Mouse (Mus musculus) heart, embryonic 13.5 days (tissue): ENCODE measurements at regions not wholly inside any gene's neighbourhood (a gene's known extent, or its start where the extent isn't known, plus 50 kb on each side); places are given as distances from the start of the nearest gene placed in this dataset.

Experiments
- ATAC-seq: fragments of 200-750 bp; cut with Nextera tagmentation; 2 replicates; pipeline ENCODE4 v1.8.0; 2017; ENCODE audit warnings: moderate TSS enrichment; ENCODE audit not compliant: insufficient number of reproducible peaks, low FRiP score, low TSS enrichment; ENCODE audit errors: extremely low read depth
- H3K27ac ChIP-seq: fragments of 300-500 bp; sonication (generic); replicated peaks from 2 replicates; pipeline ENCODE4 v1.5.1; 2015; ENCODE audit warnings: moderate library complexity, mild to moderate bottlenecking, inconsistent platforms
- H3K27me3 ChIP-seq: fragments of 300-500 bp; sonication (generic); replicated peaks from 2 replicates; pipeline ENCODE4 v1.6.1; 2015; ENCODE audit warnings: mild to moderate bottlenecking, inconsistent platforms
- H3K36me3 ChIP-seq: fragments of 300-500 bp; sonication (generic); 2 replicates; pipeline ENCODE4 v1.6.1; 2015; ENCODE audit warnings: mild to moderate bottlenecking, inconsistent platforms
- H3K4me1 ChIP-seq: fragments of 300-500 bp; sonication (generic); 2 replicates; pipeline ENCODE4 v1.6.1; 2015; ENCODE audit warnings: inconsistent platforms
- H3K4me2 ChIP-seq: fragments of 300-500 bp; sonication (generic); 2 replicates; pipeline ENCODE4 v1.6.1; 2015; ENCODE audit warnings: inconsistent platforms, mild to moderate bottlenecking, moderate library complexity
- H3K4me3 ChIP-seq: fragments of 300-500 bp; sonication (generic); 2 replicates; pipeline ENCODE4 v1.5.1; 2015; ENCODE audit warnings: moderate library complexity, mild to moderate bottlenecking, inconsistent platforms
- H3K9ac ChIP-seq: fragments of 300-500 bp; sonication (generic); 2 replicates; pipeline ENCODE4 v1.6.1; 2015; ENCODE audit warnings: inconsistent platforms, mild to moderate bottlenecking, moderate library complexity
- H3K9me3 ChIP-seq: fragments of 300-500 bp; sonication (generic); 2 replicates; pipeline ENCODE4 v1.6.1; 2016; ENCODE audit warnings: inconsistent platforms
- WGBS: fragments of 180-500 bp; shearing (Covaris S2); methylation state at CpG from one replicate; pipeline ENCODE4 v1.1.7; 2015; ENCODE audit warnings: mixed read lengths; 5-methylcytosine and 5-hydroxymethylcytosine counted together

- Histone ChIP-seq H3K4me1 (no peaks in the 10 kb centered on the region), H3K36me3 (no peaks in the 10 kb centered on the region), H3K9ac (no peak overlapping the region), H3K9me3 (peaks cover 6% of the 10 kb centered on the region; the same call in 1 of the 2 replicates), H3K4me2 (no peak overlapping the region), H3K27me3 (no peaks in the 10 kb centered on the region), H3K4me3 (no peak overlapping the region), H3K27ac (no peak overlapping the region)
- no peak for ATAC-seq
- 68% methylated on average over 8 of the region's 8 CpGs for WGBS
Observed at GRCm38 (mm10) chr3:66683589-66684286, 297.5 kb upstream of the Rsrc1 start.

GRCm38 (mm10) chr3:66684287-66684903, 296.8 kb upstream of the Rsrc1 start:
- Histone ChIP-seq H3K4me1 (no peaks in the 10 kb centered on the region), H3K36me3 (no peaks in the 10 kb centered on the region), H3K9me3 (peaks cover 6% of the 10 kb centered on the region; the same call in 1 of the 2 replicates), H3K4me3 (no peak overlapping the region), H3K4me2 (no peak overlapping the region), H3K27me3 (no peaks in the 10 kb centered on the region), H3K27ac (no peak overlapping the region), H3K9ac (no peak overlapping the region)
- WGBS = 83% methylated on average over 5 of the region's 5 CpGs
- no peak for ATAC-seq

GRCm38 (mm10) chr3:66685136-66685535, 296.1 kb upstream of the Rsrc1 start:
- 82% methylated on average over 12 of the region's 12 CpGs for WGBS

GRCm38 (mm10) chr3:66687126-66687525, 294.1 kb upstream of the Rsrc1 start:
- no peaks in the 10 kb centered on the region for H3K36me3 ChIP-seq
- H3K9ac ChIP-seq = no peak overlapping the region
- 74% methylated on average over 1 of the region's 1 CpGs for WGBS
- no peak overlapping the region for H3K27ac ChIP-seq
- H3K9me3 ChIP-seq = peaks cover 6% of the 10 kb centered on the region; the same call in 1 of the 2 replicates
- no peak for ATAC-seq
- H3K4me2 ChIP-seq = no peak overlapping the region
- H3K27me3 ChIP-seq = no peaks in the 10 kb centered on the region
- no peak overlapping the region for H3K4me3 ChIP-seq
- no peaks in the 10 kb centered on the region for H3K4me1 ChIP-seq

More at GRCm38 (mm10) chr3:66685136-66685535, 296.1 kb upstream of the Rsrc1 start:
- no peaks in the 10 kb centered on the region for H3K36me3 ChIP-seq
- H3K4me3 ChIP-seq = no peak overlapping the region
- no peak for ATAC-seq
- no peak overlapping the region for H3K9ac ChIP-seq
- no peak overlapping the region for H3K27ac ChIP-seq
- no peaks in the 10 kb centered on the region for H3K27me3 ChIP-seq
- no peak overlapping the region for H3K4me2 ChIP-seq
- no peaks in the 10 kb centered on the region for H3K4me1 ChIP-seq
- peaks cover 6% of the 10 kb centered on the region; the same call in 1 of the 2 replicates for H3K9me3 ChIP-seq

- WGBS = 76% methylated on average over 10 of the region's 10 CpGs
- Histone ChIP-seq H3K27me3 (no peaks in the 10 kb centered on the region), H3K9ac (no peak overlapping the region), H3K9me3 (peaks cover 6% of the 10 kb centered on the region; the same call in 1 of the 2 replicates), H3K4me2 (no peak overlapping the region), H3K4me3 (no peak overlapping the region), H3K36me3 (no peaks in the 10 kb centered on the region), H3K27ac (no peak overlapping the region), H3K4me1 (no peaks in the 10 kb centered on the region)
- no peak for ATAC-seq
Observed at GRCm38 (mm10) chr3:66690906-66691522, 290.2 kb upstream of the Rsrc1 start.

GRCm38 (mm10) chr3:66695125-66695524, 286.1 kb upstream of the Rsrc1 start:
- H3K36me3 ChIP-seq = no peaks in the 10 kb centered on the region
- 78% methylated on average over 2 of the region's 2 CpGs for WGBS
- ATAC-seq = no peak

GRCm38 (mm10) chr3:66695661-66696253, 285.4 kb upstream of the Rsrc1 start:
- no peak for ATAC-seq
- H3K36me3 ChIP-seq = no peaks in the 10 kb centered on the region
- no peak overlapping the region for H3K4me2 ChIP-seq
- no peak overlapping the region for H3K9ac ChIP-seq
- 86% methylated on average over 6 of the region's 6 CpGs for WGBS
- H3K4me1 ChIP-seq = peaks cover 20% of the 10 kb centered on the region
- H3K9me3 ChIP-seq = no peaks in the 10 kb centered on the region
- no peaks in the 10 kb centered on the region for H3K27me3 ChIP-seq
- no peak overlapping the region for H3K4me3 ChIP-seq
- H3K27ac ChIP-seq = no peak overlapping the region

More at GRCm38 (mm10) chr3:66695125-66695524, 286.1 kb upstream of the Rsrc1 start:
- no peak overlapping the region for H3K27ac ChIP-seq
- peaks cover 20% of the 10 kb centered on the region for H3K4me1 ChIP-seq
- no peak overlapping the region for H3K9ac ChIP-seq
- H3K27me3 ChIP-seq = no peaks in the 10 kb centered on the region
- H3K9me3 ChIP-seq = no peaks in the 10 kb centered on the region
- no peak overlapping the region for H3K4me3 ChIP-seq
- H3K4me2 ChIP-seq = no peak overlapping the region

- H3K9me3 ChIP-seq = no peaks in the 10 kb centered on the region
- H3K9ac ChIP-seq = no peak overlapping the region
- WGBS = 40% methylated on average over 5 of the region's 5 CpGs
- H3K27ac ChIP-seq = no peak overlapping the region
- no peak overlapping the region for H3K4me2 ChIP-seq
- no peak for ATAC-seq
- H3K4me3 ChIP-seq = no peak overlapping the region
- H3K27me3 ChIP-seq = no peaks in the 10 kb centered on the region
- H3K36me3 ChIP-seq = no peaks in the 10 kb centered on the region
- peaks cover 20% of the 10 kb centered on the region for H3K4me1 ChIP-seq
Observed at GRCm38 (mm10) chr3:66698083-66698482, 283.1 kb upstream of the Rsrc1 start.

- WGBS = 70% methylated on average over 4 of the region's 4 CpGs
- no peak for ATAC-seq
- H3K36me3 ChIP-seq = no peaks in the 10 kb centered on the region
Observed at GRCm38 (mm10) chr3:66705766-66706165, 275.4 kb upstream of the Rsrc1 start.

GRCm38 (mm10) chr3:66735468-66735867, 245.7 kb upstream of the Rsrc1 start:
- ATAC-seq = no peak
- 67% methylated on average over 1 of the region's 1 CpGs for WGBS
- Histone ChIP-seq H3K4me2 (no peak overlapping the region), H3K4me3 (no peak overlapping the region), H3K9me3 (no peaks in the 10 kb centered on the region), H3K36me3 (no peaks in the 10 kb centered on the region), H3K4me1 (peaks cover 14% of the 10 kb centered on the region), H3K27ac (no peak overlapping the region), H3K9ac (no peak overlapping the region), H3K27me3 (no peaks in the 10 kb centered on the region)

More at GRCm38 (mm10) chr3:66705766-66706165, 275.4 kb upstream of the Rsrc1 start:
- Histone ChIP-seq H3K27ac (no peak overlapping the region), H3K4me3 (no peak overlapping the region), H3K9me3 (no peaks in the 10 kb centered on the region), H3K27me3 (no peaks in the 10 kb centered on the region), H3K4me1 (no peaks in the 10 kb centered on the region), H3K4me2 (no peak overlapping the region), H3K9ac (no peak overlapping the region)
